Mouse (Mus musculus) megakaryocyte-erythroid progenitor cell, adult 5-6 weeks (primary cell): ENCODE results near the gene Chst15. TPM values are rescaled to one million over a fixed set of nuclear protein-coding genes. Genes with fewer than 3 reads are reported as not detected.
A peak's percentile ranks its signal among the peaks of the same experiment; 100 is the strongest.

Experiments used
- ATAC-seq: replicated peaks from 2 replicates; pipeline ENCODE4 v1.8.0; 2016; ENCODE audit warnings: mild to moderate bottlenecking, inconsistent platforms; ENCODE audit not compliant: severe bottlenecking, poor library complexity, low FRiP score, low TSS enrichment
- total RNA-seq, 2 experiments: library from RNA; stranded (forward) in 1 of 2; stranded (reverse) in 1 of 2; fragments of 200-1000, 215-1000 nt in 1 of 2; fragments of >200 nt in 1 of 2; fragmentation: Nextera tagmentation in 1 of 2; gene quantifications; 2 replicates each; pipeline ENCODE4 v1.2.3; 2014 to 2017

The Chst15 gene
- total RNA-seq, 2 experiments from 2014 or later = 13.8 to 18.4 TPM

DNA sequence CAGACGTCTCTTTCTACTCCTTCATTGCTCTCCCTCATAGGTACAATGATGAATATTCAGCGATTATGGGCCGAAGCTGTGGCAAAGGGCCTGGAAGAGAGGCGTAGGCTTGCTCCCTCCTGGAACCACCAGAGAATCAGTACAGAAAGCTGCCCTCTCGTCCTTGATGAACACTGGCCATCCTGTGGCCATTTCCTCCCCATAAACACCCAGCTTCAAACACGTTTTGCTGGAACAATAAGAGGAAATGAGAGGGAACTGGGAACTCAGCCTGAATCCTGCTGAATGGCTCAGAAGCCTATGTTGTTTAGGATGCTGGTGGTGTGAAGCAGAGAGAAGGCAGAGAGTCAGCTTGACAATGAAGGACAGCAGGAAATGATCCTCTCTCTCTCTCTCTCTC lies 21.3 kb upstream of the Chst15 start:
- ATAC-seq = no peak

DNA sequence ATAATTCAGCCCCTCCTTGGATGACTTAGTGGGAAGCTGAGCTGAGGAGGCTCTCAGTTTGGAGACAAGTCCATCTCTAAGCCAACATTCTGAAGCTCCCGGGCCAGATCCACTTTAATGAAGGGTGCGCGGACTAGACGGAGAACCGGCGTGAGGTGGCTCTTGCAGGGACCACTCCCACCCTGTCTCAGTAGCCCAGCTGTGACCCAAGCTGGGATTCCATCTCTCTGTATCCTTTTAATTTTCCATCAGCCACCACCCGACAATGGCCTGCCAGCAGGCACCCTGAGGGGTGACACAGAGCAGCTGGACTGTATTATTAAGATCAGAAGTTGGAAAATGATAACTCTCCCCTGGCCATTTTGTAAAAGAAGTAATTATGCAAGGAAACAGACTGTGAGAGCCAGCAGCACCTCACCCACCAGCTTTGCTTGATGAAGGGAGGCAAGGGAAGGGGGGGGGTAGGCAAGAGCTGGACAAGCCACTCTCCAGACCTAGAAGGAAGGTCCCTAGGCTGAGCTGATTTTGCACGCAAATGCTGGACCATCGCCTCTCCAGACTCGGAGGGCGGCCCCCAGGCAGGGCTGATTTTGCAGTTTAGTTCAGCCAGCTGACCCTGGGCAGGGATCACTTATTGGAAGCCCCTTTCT lies 20.4 kb upstream of the Chst15 start:
- peak; percentile 9; the same call in 1 of the 2 replicates for ATAC-seq

DNA sequence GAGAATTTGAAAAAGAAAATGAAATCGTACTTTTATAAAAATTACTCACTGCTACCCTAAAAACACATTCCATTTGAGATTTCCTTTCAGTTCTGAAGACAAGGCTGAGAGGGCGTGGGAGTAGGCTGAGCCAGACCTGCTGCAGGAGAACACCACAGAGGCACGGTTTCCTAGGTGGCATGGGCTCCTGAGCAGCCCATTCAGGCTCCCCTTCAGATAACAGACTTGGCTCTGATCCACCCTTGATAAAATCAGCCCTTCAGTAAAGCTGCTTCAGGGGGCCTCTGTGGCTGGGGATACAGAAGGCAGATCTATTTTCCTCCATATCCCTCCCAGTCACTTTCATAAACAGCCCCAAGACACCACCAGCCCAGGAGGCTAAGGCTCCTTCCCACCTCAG lies 19.8 kb upstream of the Chst15 start:
- peak; percentile 48 for ATAC-seq

DNA sequence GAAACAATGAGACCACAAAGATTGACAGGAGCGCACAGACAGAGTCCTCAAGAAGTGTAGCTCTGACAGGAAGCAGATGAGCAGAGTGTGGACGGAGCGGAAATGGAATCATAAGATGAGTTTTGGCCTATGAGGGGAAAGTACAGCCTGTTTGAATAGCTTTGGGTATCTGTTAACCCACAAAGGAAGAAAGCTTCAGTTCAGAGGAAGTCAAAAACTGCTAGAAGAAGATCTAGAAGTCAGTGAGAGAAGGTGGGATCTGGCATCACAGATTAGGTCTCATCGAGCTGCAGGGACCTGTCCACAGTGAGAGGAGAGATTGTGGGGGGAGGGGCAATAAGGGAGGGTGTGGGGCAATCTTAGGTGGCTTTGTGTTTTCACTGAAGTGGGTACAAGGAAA lies 18.3 kb upstream of the Chst15 start:
- ATAC-seq = no peak

DNA sequence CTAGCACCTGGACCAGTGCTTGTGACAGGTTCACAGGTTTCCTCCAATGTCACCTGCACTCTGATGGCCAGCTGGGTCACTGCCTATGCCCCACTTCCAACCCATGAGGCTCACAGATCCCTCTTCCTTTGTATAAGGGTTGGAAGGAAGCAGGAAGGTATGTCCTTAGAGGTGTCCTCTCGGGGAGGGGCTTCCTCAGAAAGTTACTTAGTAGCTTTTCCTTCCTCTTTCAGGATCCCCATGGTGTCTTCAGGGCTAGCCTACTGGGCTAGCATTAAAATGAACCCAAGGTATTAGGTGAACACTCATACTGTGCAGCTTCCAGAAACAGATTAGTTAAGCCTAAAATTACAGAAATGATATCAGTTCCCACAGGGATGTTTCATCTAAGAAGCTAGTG lies 16.1 kb upstream of the Chst15 start:
- ATAC-seq = no peak

DNA sequence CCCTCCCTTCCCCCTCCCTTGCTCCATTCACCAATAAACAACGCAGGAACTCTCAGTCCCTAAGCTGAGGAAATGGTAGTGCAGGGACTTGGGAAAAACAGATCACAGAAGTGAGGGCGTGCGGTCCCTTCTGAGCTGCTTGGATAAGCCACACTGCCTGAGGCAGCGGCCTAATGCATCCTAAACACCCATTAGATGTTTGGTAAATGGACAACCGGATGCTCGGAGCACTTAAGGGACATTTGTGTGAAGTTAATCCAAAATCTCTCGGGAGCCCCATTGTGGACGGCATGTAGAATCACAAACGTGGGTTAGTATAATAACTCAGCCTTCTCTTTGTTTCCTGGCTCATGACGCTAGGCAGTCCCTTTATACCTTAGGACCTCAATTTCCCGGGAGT lies 15.1 kb upstream of the Chst15 start:
- no peak for ATAC-seq

DNA sequence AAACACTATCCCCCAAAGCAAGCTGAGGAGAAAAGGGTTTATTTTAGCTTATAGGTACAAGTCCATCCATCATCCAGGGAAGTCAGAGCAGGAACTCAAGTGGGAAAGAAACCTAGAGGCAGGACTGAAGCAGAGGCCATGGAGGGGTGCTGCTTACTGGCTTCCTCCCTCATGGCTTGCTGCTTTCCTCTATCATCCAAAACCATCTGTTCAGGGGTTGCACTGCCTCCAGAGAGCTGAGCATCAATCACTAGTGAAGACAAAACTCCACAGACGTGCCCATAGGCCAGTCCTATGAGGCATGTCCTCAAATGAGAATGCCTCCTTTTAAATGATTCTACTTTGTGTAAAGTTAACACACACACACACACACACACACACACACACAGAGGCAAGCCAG lies 13.2 kb upstream of the Chst15 start:
- no peak for ATAC-seq

DNA sequence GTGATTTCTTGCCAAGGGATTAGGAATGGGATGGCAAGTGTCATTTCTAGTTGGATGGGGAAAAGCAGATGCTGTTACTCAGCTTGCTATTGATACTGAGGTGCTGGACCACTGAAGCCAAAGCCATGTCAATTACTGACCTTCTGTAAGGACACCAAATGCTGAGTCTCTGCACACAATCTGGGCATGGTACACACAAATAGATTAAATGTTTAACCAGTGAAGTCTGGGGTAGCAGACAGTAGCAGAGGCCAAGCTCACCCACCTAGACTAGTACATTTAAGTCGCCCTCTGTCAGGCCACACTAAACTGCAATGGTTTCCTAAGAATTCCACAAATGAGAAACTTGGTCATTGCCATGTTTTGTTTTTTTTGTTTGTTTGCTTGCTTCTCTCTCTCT lies 11.6 kb upstream of the Chst15 start:
- no peak for ATAC-seq

DNA sequence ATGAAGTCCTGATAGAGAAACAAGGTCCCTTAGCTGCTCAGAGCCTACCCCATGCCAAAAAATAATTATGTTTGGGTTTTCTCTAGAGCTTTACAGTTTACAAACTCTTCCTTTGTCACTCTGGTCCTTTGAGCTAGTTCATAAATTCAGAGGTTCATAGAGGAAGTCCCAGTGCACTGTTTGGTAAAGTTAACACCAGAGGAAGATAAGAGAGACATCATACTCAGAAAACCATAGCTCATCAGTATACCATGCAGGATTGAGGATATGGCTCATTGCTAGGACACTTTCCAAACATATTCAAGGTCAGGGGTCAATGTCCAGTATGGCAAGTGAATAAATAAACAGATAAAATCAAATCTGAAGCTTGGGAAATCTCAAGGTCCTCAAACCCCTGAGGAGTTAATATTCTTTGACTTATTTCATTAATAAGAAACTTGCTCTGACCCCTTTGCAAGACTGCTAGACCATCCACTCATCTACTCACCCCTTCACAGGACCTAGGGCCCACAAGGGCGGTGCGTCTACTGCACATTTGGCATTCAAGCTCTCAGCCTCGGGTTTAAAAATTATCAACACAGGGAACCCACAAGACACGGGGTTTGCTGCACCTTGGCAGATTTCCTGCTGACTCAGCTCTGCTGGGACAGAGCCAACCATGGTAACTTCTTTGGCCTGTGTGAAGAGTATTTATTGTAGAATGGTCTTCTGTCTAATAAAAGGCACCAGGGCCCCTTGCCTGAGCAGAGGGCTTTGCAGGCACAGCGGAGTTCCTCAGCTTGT lies 8.7 kb upstream of the Chst15 start:
- ATAC-seq = peak; percentile 60

DNA sequence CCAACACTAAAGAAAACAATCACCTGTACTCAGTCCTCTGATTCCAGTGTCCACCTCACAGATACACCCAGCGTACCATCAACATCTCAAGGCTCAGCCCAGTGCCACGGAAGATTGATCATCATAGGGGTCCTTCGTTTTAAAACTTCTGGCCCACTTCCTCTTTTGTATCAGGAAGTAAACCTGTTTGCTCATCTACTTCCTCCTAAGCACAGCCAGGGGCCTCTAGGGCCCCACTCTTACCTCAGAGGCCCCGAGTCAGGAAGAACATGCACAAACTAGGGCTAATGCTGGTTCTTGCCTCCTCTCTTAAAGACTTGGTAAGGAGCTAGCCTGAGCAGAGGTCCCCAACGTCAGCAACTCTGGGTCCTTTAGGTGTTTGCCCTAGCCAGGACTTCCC lies 6.4 kb upstream of the Chst15 start:
- ATAC-seq = no peak

DNA sequence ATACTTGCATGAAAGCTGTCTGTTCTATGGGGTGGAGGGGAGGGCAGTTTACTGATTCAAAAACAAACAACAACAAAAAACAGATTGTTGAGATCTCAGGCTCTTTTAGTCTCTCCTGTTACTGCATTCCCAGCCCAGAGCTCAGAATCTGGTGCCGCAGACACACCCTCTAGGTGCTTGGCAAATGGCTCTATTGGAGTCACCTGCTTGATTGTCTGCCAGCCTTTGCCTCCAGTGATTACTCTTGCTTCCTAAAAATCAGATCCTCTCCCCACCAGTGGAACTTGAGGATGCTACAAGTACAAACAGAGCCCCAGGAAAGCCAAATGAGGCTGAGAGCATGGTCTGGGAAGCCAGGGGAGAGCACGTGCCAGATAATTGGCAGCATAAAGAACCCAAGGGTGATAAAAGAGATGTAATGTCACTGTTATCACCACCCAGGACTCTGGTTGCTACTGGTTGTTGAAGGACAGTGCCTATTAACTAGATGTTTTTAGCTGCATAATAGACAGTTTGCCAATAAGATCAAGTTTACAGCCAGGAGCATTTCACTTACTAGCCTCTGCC lies 4.4 kb upstream of the Chst15 start:
- no peak for ATAC-seq

DNA sequence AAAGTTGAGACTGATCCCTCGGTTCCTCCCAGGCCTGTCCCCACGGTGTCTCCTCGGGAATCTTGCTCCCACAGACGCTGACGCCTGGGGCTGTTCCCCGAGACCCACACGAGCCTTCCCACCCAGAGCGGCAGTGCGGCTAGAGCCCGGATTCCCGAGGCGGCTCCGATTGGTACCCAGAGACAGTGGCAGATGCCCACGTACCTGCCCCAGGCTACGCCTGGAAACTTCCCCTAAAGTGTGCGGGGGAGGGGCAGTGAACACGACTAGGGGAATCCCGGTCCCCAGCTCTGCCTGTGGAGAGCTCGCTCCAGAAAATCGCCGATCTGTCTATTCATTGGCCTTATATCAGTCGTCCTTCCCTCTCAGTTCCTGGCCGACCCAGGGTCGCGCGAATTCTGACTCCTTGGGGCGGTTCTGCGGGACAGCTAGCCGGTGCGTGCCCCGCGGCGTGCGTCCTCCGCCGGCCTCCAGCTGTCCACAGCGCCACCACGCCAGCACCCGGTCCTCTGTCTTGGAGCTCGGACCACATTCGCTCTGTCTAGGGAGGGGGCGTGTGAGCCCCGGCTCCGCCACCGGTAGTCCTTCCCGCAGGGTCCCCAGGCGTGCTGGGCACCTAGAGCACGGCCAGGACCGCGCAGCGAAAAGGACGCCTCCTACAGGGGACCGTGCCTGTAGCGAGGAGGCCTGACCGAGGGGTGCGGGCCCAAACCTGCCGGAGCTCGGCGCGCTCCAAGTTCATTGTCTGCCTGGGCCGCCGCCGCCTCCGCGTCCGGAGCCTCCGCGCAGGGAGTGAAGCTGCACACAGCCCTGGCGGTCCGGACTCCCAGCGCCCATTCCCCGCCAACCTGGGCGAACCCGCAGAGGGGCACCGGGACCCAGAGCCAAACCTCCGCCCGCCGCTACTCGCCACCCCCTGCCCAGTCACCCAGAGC lies 660 bp downstream of the Chst15 start:
- peak; percentile 43 for ATAC-seq

DNA sequence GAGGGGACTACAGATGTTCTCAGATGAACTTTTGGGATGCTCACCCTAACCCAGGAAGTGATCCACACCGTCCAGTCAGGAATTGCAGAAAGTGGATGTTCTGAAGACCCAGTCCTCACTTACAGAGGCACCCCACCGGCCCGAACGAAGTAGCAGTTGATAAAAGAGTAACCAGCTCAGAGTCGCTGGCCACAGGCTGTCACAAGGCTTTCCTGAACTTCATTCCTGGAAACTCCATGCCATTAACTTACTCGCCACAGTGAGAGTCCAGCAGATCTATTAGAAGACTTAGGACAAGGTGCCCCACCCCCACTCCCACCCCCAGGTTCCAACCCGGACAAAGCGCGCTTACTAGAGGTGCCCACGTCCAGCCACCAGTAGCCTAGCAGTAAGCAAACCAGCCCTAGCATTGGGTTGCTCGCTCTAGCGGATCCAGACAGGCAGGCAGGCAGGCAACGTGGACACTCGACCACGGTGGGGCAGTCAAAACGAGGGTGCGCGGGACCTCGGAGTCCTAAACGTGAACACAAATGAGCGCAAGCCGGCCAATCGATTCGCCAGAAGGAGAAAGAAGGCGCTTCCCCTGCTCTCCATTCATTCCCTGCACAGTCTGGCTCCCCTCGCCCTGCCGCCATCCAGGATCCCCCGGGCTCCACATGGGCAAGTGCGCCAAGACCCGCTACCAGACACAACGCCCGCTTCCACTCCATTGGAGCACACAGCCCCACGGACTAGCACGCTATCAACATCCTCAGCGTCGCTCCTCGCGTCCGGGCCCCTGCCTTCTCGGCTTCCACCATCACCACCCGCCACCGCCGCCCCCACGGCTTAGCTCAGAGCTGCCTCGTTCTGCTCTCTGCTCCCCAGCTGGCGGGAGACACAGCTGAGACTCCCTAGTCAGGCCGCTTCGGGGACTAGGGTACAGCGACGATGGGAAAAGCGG lies 1.6 kb downstream of the Chst15 start:
- peak; percentile 69 for ATAC-seq

DNA sequence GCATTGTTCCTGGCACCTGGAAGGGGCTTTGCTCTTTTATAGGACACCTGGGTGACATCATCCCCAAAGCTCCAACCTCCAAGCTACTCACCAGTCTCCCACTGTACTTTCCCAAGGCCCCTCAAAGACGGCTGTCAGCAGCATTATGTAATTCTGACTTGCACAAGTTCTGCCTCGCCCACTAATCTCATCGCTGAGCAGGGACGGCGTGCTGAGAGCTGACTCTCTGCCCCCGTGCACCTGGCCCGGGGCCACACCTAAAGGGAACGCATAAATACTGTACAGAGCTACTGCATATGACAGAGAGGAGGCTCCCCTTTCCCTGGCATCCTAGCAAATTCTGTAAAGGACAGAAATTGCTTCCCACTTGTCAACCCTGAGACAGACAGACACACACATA lies 4.6 kb downstream of the Chst15 start:
- ATAC-seq = no peak

DNA sequence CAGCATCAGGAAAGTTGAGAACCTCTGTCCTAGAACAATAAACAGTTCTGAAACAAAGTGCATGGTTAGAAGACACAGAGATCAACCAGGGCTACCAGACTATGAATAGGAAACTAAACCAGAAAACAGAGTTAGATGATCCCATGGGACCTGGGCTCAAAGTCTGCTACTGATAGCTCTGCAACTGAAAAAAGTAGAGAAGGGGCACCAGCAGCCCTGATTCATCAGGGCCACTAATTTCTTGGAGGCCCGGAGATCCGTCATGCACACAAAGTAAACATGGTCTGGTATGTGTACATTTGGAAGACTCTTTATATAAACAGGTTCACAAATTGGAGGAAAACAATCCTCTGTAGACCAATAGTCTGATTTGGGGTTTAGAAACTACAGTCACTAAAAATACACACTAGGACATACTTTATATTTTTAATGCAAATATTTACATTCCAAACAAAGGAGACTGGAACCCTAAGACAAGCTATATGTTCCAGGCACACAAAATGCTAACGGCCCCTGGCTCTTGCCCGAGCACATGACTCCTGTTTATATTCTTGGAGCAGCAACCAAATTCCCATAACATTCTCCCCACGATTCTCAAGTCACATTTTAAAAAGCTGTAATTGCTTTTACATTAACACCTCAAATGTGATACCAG lies 8.4 kb downstream of the Chst15 start:
- no peak for ATAC-seq

DNA sequence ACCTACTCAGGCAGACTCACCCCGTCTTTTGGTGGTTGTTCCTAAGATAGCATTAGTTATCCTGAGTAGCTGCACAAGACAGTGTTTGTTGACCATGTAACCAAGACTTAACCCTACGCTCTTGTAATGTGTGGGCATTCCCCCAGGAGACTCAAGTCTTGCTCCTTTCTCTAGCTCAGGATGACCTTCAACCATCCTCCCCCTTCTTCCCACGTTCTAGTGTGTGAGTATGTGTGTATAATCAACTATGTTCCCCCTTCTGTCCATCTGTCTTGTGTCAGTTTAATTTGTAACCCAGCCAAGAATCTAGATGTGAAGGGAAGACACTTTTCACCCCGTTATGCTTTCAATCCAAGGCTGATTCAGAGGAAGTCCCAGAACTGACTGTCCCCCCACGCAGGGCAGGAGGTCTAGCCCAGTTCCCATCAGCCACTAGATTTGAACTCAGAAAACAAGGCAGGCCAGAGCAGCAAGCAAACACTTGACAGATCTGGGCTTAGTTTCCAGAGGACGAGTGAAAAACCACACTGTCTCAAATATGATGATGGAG lies 9.2 kb downstream of the Chst15 start:
- no peak for ATAC-seq

DNA sequence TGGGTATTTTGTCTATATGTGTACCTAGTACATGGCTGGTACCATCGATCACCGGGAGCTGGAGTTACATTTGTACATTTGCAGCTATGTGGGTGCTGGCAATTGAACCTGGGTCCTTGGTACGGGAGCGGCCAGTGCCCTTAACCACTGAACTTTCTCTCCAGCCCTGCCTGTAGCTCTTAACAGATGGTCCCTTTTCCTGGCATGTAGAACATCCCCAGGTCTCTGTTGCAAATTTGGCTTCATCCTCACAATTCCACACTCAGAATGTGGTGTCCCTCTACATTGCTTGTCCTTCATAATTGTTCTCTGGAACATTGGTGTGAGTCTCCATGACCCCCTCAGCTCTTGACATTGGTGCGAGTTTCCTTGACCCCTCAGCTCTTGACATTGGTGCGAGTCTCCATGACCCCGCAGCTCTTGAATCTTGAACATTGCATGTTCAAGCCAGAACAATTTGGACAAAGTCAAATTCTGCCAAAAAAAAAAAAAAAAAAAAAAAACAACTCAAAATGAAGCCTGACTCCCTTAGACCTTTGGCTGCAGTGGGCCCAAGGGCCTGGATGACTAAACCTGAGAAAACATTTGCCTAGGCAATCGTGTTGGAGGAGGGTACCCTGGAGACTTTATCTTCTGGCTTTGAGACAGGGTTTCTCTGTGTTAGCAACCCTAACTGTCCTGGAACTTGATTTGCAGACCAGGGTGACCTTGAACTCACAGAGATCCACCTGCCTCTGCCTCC lies 10.2 kb downstream of the Chst15 start:
- ATAC-seq = no peak
